Mouse (Mus musculus): ENCODE data around the gene Chn2.

- TF ChIP-seq GATA1 (IDR thresholded peaks at IDR 0.05; ENCODE audit: low read length) (no peak), TAL1 (IDR thresholded peaks at IDR 0.05; ENCODE audit: low read length) (no peak)
These were observed 125.4 kb downstream of the Chn2 start for GRCm38 (mm10) chr6:54164777-54165176.

All from erythroblast, embryonic 14.5 days (primary cell).